Mouse (Mus musculus) G1E-ER4 (cell line): ENCODE measurements around the gene Gm5475. TPM values are rescaled to one million over a fixed set of nuclear protein-coding genes. Genes with fewer than 3 reads are reported as not detected.

Experiments
- GATA1 ChIP-seq: IDR thresholded peaks from one replicate; pipeline ENCODE4 v1.8.0; 2012; ENCODE audit warnings: low read length, inconsistent platforms
- polyA plus RNA-seq: library from polyadenylated mRNA; stranded (reverse); fragments of >175 nt; gene quantifications from 2 replicates; pipeline ENCODE4 v1.2.3, GENCODE M21; 2012

Gene Gm5475
- polyA plus RNA-seq, 1 experiment: not detected

DNA sequence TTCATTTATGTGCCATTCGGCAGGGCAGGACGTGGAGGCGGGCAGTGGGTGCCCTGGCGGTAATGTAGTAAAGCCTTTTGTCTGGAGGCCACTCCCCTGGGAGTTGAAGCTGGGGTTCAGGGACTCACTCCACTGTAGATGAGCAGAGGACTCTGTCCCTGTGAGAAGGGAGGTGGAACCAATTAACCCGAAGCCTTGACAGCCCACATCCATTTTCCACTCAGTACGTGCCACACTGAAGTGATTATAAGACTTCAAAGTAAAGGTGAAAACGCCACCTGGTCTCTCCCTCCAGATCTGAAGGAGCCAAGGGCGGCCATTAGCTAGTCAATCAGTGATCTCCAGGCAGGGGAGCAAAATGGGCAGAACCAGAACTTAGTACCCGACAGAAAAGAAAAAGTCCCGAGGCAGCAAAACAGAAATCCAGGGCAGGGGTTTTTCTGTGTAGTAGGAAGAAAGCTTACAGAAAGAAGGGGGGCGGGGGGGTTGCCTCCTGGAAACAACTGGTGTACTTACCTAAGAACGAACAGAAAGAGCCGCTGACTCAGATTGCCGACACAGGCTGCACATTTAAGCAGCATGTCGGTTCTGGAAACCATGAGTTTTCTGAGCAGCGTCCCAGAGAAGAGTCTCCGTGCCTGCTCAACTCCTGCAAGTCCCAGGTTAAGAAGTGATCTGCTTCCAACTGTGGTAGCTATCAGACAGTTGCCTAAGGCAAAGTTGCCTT is 2.6 kb downstream of the Gm5475 start, which contains the start of gene Slc11a2:
Gene Slc11a2, minus strand, starts transcription at position 677 of the 727 bp plus-strand sequence.
- TF ChIP-seq GATA1: no peak

DNA sequence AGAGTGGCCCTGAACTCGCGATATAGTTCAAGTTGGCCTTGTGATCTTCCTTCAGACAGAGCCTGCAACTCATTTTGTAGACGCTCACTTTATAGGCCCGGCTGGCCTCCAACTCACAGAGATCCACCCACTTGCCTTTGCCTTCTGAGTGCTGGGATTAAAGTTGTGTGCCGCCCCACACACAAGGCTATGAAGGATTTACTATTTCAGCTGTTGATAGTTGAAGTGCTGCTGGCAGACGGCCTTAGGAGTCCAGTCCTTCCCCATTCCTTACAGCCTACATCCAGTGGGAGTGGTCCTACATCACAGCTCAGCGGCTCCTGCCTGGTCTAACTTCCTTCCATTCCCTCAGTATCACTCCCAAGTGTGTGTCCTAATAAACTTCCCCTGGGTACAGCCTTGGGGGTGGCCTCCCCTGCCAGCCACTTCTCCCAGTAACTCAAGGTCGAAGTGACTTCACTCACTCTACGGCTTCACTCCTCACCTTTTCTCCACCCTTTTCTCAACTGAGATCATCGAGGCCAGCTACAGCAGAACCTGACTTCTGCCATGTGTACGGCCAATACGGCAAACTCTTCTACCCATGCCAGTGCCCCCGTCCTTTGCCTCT is 6.5 kb downstream of the Gm5475 start:
- no peak for TF ChIP-seq GATA1

DNA sequence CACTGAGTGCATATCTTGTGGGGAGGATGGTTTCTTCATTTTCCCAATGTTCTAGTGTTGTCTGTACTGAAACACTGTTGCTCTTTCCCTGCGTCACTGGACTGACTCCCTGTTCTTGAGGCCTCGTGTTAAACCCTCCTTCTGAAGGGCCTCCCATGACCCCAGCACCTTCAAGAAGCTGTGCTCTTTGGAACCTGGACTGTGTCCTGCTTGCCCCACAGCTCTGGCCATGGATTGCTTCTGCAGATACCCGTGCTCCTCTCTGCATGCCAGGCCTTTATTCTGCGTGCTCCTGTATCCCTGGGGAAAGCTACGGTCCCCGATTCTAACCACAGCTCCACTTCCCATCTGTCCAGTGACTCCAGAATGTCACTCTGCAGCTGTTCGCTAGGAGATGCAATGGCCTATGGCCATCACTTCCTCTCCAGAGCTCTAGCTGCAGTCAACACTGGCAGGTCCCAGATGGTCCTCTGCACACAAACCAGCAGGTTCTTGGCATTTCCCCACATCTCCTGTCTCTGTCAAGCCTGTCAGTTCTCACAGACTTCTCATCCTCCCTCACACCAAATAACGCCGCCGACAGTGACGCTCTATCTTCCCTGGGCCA is 8.1 kb downstream of the Gm5475 start:
- TF ChIP-seq GATA1: no peak

DNA sequence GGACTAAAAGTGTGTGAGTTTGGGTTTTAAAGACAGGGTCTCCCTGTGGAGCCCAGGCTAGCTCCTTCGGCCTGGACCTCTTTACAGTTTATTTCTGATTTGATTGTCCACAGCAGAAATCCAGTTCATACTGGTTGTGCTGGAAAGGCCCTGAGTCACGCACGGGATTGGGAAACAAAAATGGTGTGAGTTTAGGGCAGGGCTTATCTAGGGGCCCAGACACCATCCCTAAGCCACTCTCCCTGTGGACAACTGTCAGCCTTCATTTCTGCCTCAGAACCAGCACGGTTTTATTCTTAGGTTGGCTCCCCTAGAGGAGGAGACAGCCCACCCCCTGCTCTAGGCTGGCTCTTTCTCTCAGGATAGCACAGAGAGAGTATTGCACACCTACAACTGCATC is 11.3 kb downstream of the Gm5475 start:
- no peak for TF ChIP-seq GATA1

DNA sequence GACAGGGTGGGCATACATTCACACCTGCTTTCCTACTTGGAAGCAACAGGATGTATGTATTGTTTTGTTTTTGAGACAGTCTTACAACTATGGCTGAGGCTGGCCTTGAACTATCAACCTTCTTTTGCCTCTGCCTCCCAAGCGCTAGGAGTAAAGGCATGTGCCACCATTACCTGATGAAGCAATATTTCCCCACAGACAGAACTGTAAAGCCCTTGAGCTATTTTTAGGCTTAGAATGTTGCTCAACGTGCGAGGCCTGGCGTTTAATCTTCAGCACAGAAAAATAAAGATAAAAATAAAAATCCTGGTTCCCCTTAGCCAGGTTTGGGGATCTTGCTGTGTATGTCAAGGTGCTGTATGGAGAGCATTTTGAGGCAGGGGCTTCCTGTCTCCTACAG is 14.2 kb downstream of the Gm5475 start:
- no peak for TF ChIP-seq GATA1

DNA sequence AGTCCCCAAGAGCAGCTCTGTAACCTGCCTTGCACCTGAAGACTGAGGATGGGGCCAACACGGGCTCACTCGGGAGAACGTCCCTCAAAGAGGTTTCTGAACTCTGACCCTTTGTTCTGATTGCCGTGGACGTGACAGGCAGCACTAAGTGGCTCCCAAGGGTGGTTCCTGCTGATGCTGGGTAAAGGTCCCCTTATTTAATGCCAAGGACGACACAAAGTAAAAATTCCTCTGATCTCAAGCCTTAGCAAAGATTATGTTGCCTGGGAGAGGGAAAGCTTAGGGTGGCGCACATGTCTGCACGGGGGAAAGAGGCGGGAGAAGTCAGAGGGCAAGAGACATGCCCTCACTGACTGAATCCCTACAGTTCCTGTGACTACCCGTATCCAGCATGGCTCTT is 14.6 kb downstream of the Gm5475 start:
- no peak for TF ChIP-seq GATA1

DNA sequence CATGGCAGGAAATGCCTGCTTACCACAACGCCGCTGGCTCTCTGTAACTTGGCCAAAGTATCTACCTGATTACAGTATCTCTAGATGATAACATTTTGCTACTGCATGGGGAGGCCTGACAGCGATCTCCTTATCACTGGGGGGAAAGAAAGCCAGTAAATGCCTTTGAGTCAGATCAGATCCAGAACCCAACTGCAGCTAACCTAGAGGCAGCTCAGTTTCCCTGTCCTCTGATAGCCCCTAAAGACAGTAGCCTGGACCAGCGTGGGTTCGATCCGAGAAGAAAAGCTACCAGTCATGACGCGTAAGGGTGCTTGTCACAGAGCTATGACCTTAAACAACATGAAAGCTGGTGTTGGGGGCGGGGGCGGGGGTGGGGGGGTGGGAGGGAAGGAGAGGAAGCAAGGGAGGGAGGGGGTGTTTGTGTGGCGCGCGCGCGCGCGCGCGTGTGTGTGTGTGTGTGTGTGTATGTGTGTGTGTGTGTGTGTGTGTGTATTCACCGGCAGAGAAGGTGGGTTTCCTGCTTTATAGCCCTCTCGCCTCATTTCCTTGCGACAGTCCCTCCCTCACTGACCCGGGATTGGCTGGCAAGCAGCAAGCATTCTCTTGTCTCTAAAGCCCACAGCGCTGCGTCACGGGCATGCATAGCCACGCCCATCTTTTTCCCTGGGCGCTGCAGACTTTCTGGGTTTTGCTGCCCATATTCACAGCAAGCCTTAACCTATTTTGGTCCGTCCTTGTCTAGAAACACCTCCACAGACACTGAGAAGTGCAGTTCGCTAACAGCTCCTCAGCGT is 21.4 kb downstream of the Gm5475 start:
- peak; percentile 74 for TF ChIP-seq GATA1

DNA sequence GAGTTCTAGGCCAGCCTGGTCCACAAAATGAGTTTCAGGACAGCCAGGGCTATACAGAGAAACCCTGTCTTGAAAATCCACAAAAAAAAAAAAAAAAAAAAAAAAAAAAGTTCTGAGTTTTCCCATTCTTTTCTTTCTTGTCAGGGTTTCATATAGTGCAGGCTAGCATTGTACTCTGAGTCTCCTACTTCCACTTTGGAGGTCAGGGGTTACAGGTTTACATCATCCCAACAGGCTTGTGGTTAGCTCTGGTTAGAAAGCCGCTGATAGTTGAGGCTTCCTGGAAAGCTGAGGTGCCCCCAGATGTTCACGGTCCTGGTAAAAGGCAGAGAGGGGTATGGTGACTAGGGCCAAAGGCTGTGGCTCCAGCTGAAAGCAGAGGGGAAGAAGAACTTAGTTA is 24.9 kb downstream of the Gm5475 start:
- no peak for TF ChIP-seq GATA1

DNA sequence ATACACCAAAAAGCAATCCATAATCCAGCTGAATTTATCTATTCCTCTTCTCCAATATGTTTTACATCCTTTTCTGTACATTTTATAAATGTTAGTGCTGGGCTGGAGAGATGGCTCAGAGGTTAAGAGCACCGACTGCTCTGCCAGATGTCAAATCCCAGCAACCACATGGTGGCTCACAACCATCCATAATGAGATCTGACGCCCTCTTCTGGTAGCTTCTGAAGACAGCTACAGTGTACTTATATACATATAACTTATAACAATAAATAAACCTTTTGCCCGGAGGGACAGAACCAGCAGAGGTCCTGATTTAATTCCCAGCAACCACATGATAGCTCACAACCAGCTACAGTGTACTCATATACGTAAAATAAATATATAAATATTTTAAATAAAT is 26.6 kb downstream of the Gm5475 start:
- TF ChIP-seq GATA1: no peak

DNA sequence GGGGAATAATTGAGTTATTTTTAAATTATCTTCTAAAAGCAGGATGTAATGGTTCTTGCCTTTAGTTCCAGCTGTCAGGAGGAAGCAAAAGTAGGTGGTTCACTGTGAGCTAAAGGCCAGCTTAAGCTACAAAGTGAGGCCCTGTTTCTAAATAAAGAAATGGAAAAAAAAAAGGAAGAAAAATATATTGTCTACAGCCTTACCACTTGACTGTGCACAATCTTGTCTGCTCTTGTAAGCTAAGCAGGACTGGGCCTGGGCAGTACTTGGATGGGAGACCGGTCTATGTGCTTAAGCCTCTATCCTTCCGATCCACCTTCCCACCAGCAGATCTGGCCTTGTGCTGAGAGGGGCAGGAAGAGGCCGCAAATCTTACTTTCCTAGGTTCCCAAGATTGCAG is 27.5 kb downstream of the Gm5475 start:
- TF ChIP-seq GATA1: no peak

DNA sequence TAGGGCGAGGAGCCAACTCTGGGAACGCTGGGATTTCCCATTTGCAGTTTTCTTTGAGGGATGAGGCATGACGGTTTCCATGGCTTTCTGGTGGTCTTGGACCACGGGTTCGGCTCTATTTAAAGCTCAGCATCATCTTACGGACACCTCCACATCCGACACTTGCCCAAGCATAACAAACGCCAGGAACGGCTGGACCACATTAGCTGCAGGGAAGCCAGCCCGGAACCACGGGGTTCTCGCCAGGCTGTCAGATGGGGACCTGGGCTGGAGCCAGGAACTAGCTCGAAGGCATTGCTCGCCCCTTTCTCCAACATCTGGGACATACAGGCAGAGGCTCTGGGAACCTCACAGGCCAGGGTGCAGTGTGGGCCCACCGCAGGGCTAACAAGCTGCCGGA is 29.3 kb downstream of the Gm5475 start:
- no peak for TF ChIP-seq GATA1

DNA sequence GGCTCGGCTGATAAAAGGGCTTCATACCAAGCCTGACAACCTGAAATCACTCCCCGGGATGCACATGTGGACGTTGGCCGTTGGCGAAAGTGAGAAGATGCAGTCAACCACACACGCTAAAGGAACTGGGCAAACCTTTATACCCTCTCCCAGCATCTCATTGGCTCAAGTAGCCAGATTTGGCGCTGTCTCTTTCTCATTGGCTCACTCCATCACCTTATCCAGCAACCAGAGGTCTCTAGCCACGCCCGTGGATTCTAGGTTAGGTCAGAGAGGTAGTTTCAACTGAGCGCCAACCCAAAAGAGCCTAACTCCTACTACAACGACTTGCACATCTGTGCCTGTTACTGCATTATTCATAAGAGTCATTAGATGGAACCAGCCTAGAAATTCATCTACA is 30.5 kb downstream of the Gm5475 start:
- TF ChIP-seq GATA1: no peak

DNA sequence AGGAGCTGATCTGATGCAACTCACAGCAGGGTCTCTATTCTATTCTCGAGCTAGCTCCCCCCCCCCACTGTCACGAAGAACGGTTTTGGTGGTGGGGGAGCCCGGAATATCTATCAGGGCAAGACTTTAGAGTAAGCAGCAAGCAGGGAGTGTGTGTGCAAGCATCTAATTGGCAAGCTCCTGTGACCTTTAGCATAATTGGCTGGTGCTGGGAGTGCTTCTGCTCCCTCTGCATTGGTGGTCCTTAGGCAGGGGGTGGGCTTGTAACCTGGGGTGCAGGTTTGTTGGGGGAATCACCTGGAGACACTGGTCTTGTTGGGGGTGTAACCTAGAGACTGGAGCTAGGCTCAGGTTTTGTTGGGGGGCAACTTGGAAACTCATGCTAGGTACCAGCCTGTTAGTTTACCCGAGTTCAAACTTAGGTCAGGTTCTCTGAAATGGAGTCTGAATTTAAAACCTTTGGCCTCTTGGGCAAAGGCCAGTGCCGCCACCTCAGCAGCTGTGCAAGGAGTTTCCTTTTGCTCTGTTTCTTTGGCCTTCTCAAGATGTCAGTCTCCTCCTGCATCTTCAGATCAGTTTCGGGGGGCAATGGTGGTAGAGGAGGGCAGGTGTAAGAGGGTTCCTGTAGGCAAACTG is 34.5 kb downstream of the Gm5475 start:
- TF ChIP-seq GATA1: no peak

DNA sequence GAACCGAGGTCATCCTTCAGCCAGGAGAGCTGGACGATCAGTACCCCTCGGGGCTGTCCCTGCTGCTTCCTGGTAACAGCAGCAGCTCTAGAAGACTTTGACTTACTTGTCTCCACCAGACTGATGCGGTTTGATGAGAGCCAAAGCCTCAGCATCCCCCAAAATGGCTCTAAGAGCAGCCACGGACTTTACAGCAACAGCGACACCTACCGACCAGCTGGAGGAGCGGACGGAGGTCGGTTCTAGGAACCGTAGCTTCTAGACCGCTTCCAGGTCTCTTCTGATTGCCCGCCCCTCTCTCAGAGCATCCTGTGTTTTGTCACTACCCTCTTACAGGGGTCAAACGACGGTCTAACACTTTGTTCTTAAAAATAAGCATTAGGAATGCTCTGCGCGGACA is 35.4 kb downstream of the Gm5475 start:
- TF ChIP-seq GATA1: no peak

DNA sequence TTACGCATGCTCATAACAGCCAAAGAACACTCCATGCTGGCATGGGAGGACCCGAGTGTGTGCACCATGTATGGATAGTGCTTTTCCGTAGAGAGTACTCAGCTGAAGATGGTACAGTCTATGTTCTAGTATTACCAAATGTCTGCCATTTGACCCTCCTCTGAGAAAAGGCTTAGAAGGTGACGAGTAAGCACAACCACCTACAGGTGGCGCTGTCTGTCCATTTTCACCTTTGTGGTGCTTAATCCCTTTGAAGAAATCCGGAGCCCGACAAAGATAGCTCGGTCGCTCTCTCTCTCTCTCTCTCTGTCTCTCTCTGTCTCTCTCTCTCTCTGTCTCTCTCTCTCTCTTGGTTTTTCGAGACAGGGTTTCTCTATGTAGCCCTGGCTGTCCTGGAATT is 36.1 kb downstream of the Gm5475 start:
- no peak for TF ChIP-seq GATA1

DNA sequence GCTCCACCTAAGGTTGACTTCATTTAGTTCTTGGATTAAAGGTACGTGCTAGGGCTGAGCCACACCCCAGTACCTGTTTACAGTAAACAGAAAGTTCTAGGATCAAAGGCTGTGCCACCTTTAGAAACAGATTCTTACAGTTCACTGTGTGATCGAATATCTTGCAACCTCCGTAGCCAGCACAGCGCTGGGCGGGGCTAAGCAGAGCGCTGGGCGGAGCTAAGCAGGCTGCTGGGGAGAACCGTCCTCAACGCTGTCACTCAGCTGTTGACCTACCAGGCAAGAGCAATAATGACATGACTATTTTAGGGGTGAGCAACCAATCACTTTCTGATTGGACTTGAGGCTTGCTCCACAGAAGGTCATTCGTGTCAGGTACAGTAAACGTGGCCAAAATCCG is 39.0 kb downstream of the Gm5475 start:
- no peak for TF ChIP-seq GATA1

DNA sequence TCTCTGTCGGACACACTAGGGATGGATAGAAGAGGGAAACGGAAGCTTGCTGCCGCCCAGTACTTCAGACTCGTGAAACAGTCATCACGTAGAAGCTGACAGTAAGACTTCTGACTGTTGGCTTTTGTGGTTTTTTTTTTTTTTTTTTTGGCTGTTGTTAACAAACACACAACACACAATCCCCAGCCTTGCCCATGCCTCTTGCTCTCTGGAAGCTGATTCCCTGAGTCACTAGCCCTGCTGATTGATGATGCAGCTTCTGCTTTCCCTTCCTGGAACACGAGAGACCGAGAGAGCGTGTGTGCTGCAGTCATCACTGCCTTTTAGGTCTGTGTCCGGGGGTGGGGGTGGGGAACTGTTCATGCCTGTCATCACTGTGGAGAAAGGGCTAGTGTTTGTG is 39.7 kb downstream of the Gm5475 start:
- TF ChIP-seq GATA1: no peak
